Mouse (Mus musculus) heart, embryonic 11.5 days (tissue): Measurements from ENCODE around the gene Ngdn. TPM values are rescaled to one million over a fixed set of nuclear protein-coding genes. Genes with fewer than 3 reads are reported as not detected.
A peak's percentile ranks its signal among the peaks of the same experiment; 100 is the strongest.

ENCODE experiments used
- ATAC-seq: fragments of 200-750 bp; cut with Nextera tagmentation; replicated peaks from 2 replicates; pipeline ENCODE4 v1.8.0; 2017; ENCODE audit warnings: moderate library complexity; ENCODE audit not compliant: insufficient number of reproducible peaks, low FRiP score, low TSS enrichment
- H3K27ac ChIP-seq: fragments of 300-500 bp; sonication (generic); 2 replicates; pipeline ENCODE4 v1.5.1; 2014; ENCODE audit warnings: mild to moderate bottlenecking, low read depth, low read length
- H3K27me3 ChIP-seq: fragments of 300-500 bp; sonication (generic); 2 replicates; pipeline ENCODE4 v1.6.1; 2014; ENCODE audit warnings: mild to moderate bottlenecking, low read length, mixed read lengths; ENCODE audit not compliant: control insufficient read depth, insufficient read depth
- H3K36me3 ChIP-seq: fragments of 300-500 bp; sonication (generic); 2 replicates; pipeline ENCODE4 v1.6.1; 2014; ENCODE audit warnings: mild to moderate bottlenecking, low read length, moderate library complexity, mixed read lengths; ENCODE audit not compliant: control insufficient read depth, insufficient read depth
- H3K4me1 ChIP-seq: fragments of 300-500 bp; sonication (generic); 2 replicates; pipeline ENCODE4 v1.6.1; 2014; ENCODE audit warnings: low read length; ENCODE audit not compliant: control insufficient read depth, insufficient read depth
- H3K4me2 ChIP-seq: fragments of 300-500 bp; sonication (generic); 2 replicates; pipeline ENCODE4 v1.6.1; 2014; ENCODE audit warnings: mild to moderate bottlenecking, moderate library complexity
- H3K4me3 ChIP-seq: fragments of 300-500 bp; sonication (generic); 2 replicates; pipeline ENCODE4 v1.5.1; 2014; ENCODE audit warnings: low read depth, low read length
- H3K9ac ChIP-seq: fragments of 300-500 bp; sonication (generic); 2 replicates; pipeline ENCODE4 v1.6.1; 2014; ENCODE audit warnings: mild to moderate bottlenecking, low read depth, low read length, moderate library complexity
- H3K9me3 ChIP-seq: fragments of 300-500 bp; sonication (generic); replicated peaks from 2 replicates; pipeline ENCODE4 v1.6.1; 2016; ENCODE audit warnings: low read length; ENCODE audit not compliant: control insufficient read depth
- WGBS: fragments of 180-500 bp; shearing (Covaris S2); extraction: QIAGEN DNeasy Blood & Tissue Kit; methylation state at CpG from one replicate; pipeline ENCODE4 v1.1.7; 2014; ENCODE audit not compliant: insufficient replicate concordance; 5-methylcytosine and 5-hydroxymethylcytosine counted together
- polyA plus RNA-seq: library from polyadenylated mRNA; unstranded; fragments of >200 nt; fragmentation: Nextera tagmentation; extraction: Ambion mirVana; gene quantifications from 2 replicates; pipeline ENCODE4 v1.2.1, GENCODE M21; 2014

Gene Ngdn
- polyA plus RNA-seq, 1 experiment from 2014 or later, result 60.3 TPM

DNA sequence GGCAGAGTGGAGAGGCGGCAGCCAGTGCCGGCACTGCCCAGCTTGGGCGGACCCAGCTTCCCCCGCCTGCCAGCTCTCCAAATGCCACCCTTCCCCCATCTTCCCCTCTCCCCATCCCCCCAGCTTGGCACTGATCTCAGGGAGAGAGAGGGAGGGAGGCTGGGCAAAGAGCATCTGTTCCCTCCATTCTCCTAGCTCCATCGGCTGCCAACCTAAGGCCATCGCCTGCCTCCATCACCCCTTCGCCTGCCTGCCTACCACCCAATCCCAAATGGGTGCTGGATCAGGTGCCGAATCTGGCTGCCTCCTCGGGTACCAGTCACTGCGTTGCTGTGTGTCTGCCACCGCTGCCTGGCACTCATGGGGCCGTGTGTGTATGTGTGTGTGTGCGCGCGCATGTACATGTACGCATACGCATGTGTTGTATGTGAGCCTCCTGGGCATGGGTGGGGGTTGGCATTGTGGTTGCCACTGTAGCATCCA lies 38.5 kb downstream of the Ngdn start:
- ATAC-seq, result no peak
- 0 out of 2 replicates have a peak, but pooled peaks cover 4% of the 10 kb centered on the region for H3K27me3 ChIP-seq
- no peak overlapping the region for H3K4me3 ChIP-seq

DNA sequence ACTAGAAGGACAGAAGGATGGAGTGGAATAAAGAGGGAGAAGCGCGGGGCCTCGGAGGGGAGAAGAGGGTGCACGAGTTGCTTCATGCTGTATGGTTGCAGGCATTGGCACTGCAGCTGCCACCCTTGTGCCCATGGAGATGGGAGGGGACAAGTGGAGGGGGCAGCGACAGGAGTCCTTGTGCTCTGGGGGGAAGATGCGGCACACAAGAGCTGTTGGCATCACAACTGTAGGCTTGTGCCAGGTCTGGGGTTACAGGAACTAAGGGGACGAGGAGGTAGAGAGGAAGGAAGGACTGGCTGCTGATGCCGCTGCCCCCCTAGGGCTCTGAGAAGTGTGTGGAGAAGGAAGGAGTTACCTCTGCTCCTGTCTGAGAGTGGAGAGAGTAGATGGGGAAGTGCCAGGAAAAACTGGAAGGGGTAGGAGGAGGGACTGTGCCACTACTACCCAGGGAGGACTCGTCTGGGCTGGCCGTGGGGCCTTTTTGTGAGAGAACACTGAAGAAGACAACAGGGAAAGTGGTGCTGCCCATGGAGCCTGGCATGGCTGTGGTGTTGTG lies 39.0 kb downstream of the Ngdn start:
- Histone ChIP-seq H3K4me1 (no peaks in the 10 kb centered on the region), H3K4me3 (no peak overlapping the region), H3K27ac (no peak overlapping the region), H3K9me3 (no peaks in the 10 kb centered on the region), H3K9ac (no peak overlapping the region), H3K36me3 (no peaks in the 10 kb centered on the region), H3K4me2 (no peak overlapping the region), H3K27me3 (0 out of 2 replicates have a peak, but pooled peaks cover 4% of the 10 kb centered on the region)
- no peak for ATAC-seq
- 73% methylated on average over 10 of the region's 10 CpGs for WGBS

More for the DNA sequence above, 38.5 kb downstream of the Ngdn start:
- H3K9ac ChIP-seq, result no peak overlapping the region
- H3K36me3 ChIP-seq, result no peaks in the 10 kb centered on the region
- no peaks in the 10 kb centered on the region for H3K9me3 ChIP-seq
- H3K4me1 ChIP-seq, result no peaks in the 10 kb centered on the region
- WGBS, result 86% methylated on average over 17 of the region's 17 CpGs
- H3K27ac ChIP-seq, result no peak overlapping the region
- H3K4me2 ChIP-seq, result no peak overlapping the region

DNA sequence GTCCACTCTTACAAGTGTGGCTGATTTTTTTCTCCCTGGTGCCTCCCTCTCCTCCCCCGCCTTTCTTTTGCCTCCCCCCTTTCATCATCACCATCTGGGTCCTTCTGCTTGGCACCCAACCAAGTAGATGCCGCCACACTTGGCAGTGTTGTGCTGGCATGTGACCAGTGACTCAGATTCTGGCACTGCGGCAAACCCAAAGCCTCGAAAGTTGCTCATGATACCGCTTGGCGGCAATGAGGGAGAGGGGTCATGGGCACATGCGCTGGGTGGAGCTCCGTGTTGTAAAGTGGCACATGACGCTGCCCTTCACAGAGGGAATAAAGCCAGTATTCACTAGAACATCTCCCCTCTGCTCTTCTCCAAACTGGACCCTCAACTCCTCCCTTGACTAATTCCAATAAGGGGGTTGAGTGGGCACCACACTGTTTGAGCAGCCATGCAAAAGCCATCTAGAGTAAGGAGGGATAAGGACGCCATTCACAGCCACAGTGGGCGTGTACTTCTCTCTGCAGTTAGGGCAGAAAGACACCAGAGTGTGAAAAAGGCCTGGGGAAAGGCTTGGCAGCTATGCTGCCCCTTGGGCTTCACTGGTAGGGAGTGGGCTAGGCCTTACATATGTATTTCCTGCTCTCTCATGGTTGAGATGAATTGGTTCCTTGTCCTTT lies 40.0 kb downstream of the Ngdn start:
- ATAC-seq, result no peak
- Histone ChIP-seq H3K4me2 (no peak overlapping the region), H3K4me1 (0 out of 2 replicates have a peak, but pooled peaks cover 4% of the 10 kb centered on the region), H3K9ac (no peak overlapping the region), H3K9me3 (no peaks in the 10 kb centered on the region), H3K27ac (no peak overlapping the region), H3K4me3 (no peak overlapping the region), H3K27me3 (0 out of 2 replicates have a peak, but pooled peaks cover 4% of the 10 kb centered on the region), H3K36me3 (no peaks in the 10 kb centered on the region)
- 75% methylated on average over 11 of the region's 11 CpGs for WGBS

DNA sequence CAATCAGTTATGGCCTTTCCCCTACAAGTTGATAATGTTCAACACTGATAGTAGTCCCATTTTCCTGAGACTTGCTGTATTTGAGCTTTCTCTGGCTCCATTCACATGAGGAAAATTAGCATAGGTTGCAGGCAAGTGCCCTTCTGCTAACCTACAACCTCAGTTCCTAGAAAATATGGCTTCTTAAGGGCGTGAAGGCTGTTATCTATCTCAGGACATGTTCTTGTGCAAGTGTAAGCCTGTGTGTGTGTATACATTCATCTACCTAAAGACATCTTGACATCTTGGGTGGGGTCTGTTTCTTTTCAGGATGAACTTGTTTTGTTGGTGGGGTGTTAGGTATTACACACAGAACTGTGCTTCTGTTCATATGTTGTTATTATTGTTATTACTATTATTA lies 43.8 kb downstream of the Ngdn start:
- 67% methylated on average over 1 of the region's 1 CpGs for WGBS
- Histone ChIP-seq H3K27me3 (peaks cover 8% of the 10 kb centered on the region; the same call in 1 of the 2 replicates), H3K27ac (no peak overlapping the region), H3K36me3 (no peaks in the 10 kb centered on the region), H3K9ac (no peak overlapping the region), H3K4me3 (no peak overlapping the region), H3K4me2 (no peak overlapping the region), H3K4me1 (peaks cover 14% of the 10 kb centered on the region), H3K9me3 (no peaks in the 10 kb centered on the region)
- ATAC-seq, result no peak

DNA sequence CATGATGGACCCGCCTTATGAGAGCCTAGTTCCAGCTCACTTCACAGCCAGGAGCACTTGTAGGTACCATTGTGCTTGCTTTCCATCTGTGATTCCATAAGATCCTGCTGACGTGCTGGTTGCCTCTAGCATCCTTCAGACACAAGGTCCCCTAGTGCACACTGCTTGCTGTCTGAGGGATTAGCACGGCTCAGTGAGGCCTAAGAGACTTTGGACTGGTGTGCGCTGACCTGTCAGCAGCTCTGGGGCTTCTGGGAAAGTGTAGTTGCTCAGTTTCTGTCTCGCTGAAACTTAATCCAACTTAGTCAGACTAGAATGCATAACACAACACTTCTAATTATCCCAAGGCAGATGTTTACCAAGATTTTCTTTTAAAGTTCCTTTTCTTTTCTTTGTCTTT lies 44.7 kb downstream of the Ngdn start:
- Histone ChIP-seq H3K27ac (no peak overlapping the region), H3K4me1 (peaks cover 14% of the 10 kb centered on the region), H3K9me3 (no peaks in the 10 kb centered on the region), H3K4me3 (no peak overlapping the region), H3K27me3 (peaks cover 16% of the 10 kb centered on the region), H3K36me3 (no peaks in the 10 kb centered on the region), H3K4me2 (no peak overlapping the region), H3K9ac (no peak overlapping the region)
- WGBS, result 56% methylated on average over 5 of the region's 5 CpGs
- no peak for ATAC-seq

DNA sequence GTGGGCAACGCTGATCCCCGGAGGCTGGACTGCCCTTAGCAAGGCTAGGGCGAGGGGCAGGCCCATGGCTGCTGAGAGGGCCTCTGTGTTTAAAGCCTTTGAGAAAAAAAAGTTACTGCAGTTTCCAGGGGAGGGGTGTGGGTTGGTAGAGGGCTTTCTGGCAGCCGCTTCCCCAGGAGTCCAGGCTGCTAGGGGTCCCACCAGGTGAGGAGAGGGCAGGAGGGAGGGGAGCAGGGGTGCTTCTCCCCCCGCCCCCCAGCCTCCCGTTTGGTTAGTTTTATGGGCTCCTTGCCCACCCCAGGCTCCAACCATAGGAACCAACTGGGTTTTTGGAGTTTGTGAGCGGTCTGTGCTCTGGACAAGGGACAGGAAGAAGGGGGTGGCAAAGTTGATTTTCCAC lies 46.6 kb downstream of the Ngdn start:
- WGBS, result 43% methylated on average over 7 of the region's 7 CpGs
- no peak for ATAC-seq
- peaks cover 6% of the 10 kb centered on the region; the same call in 1 of the 2 replicates for H3K36me3 ChIP-seq
- peaks cover 14% of the 10 kb centered on the region for H3K4me1 ChIP-seq
- no peak overlapping the region; the same call in 1 of the 2 replicates for H3K4me2 ChIP-seq
- H3K4me3 ChIP-seq, result no peak overlapping the region
- no peak overlapping the region for H3K9ac ChIP-seq
- H3K27ac ChIP-seq, result no peak overlapping the region
- peaks cover 26% of the 10 kb centered on the region for H3K27me3 ChIP-seq
- no peaks in the 10 kb centered on the region for H3K9me3 ChIP-seq

DNA sequence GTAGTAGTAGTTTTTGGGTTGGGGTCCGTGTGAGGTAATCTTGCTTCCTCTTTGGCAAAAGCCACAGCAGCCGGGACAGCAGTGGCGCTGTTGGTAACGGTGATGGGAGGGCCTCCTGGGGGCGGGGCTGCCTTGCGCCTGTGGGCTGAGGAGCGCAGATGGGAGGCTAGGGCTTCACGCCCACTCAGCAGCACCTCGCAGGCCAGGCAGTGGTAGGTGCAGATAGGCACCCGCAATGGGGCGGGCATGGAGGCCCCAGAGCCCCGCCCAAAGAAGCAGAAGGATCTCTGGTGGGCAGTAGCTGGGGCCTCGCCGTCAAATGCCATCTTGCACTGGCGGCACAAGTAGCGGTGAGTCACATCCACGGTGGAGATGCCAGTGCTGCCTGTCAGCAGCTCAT lies 47.4 kb downstream of the Ngdn start:
- H3K4me2 ChIP-seq, result peak overlapping the region; percentile 58
- H3K4me3 ChIP-seq, result peak overlapping the region; percentile 18; the same call in 1 of the 2 replicates
- peaks cover 14% of the 10 kb centered on the region for H3K4me1 ChIP-seq
- no peak overlapping the region for H3K27ac ChIP-seq
- ATAC-seq, result peak; percentile 74
- no peaks in the 10 kb centered on the region for H3K9me3 ChIP-seq
- H3K9ac ChIP-seq, result 0 out of 2 replicates have a peak overlapping the region, but pooled peaks have one; percentile 24
- H3K27me3 ChIP-seq, result peaks cover 26% of the 10 kb centered on the region
- 7% methylated on average over 17 of the region's 17 CpGs for WGBS
- H3K36me3 ChIP-seq, result peaks cover 6% of the 10 kb centered on the region; the same call in 1 of the 2 replicates

GRCm38 (mm10) chr14:55063117-55063516 lies 47.9 kb downstream of the Ngdn start:
- Histone ChIP-seq H3K36me3 (peaks cover 6% of the 10 kb centered on the region; the same call in 1 of the 2 replicates), H3K4me2 (peak overlapping the region; percentile 58), H3K4me1 (peaks cover 14% of the 10 kb centered on the region), H3K27ac (no peak overlapping the region), H3K9ac (no peak overlapping the region), H3K27me3 (peaks cover 26% of the 10 kb centered on the region), H3K9me3 (no peaks in the 10 kb centered on the region), H3K4me3 (peak overlapping the region; percentile 18; the same call in 1 of the 2 replicates)
- WGBS, result 71% methylated on average over 5 of the region's 5 CpGs
- no peak for ATAC-seq
